Mouse (Mus musculus) limb, embryonic 14.5 days (tissue): ENCODE measurements around the gene Rab20. TPM values are rescaled to one million over a fixed set of nuclear protein-coding genes. Genes with fewer than 3 reads are reported as not detected.

Source experiments
- ATAC-seq: fragments of 200-750 bp; cut with Nextera tagmentation; 2 replicates; pipeline ENCODE4 v1.8.0; 2017; ENCODE audit warnings: low read depth, moderate number of reproducible peaks, moderate TSS enrichment; ENCODE audit not compliant: low FRiP score
- DNase-seq: peaks from one replicate; pipeline ENCODE4 v3.0.0-alpha.2; 2015; ENCODE audit warnings: low spot score
- H3K27ac ChIP-seq: fragments of 300-500 bp; sonication (generic); replicated peaks from 2 replicates; pipeline ENCODE4 v1.5.1; 2014; ENCODE audit warnings: low read depth, mild to moderate bottlenecking, low read length, moderate library complexity, mixed read lengths
- H3K27me3 ChIP-seq: fragments of 300-500 bp; sonication (generic); 2 replicates; pipeline ENCODE4 v1.6.1; 2014; ENCODE audit warnings: low read length, mixed read lengths; ENCODE audit not compliant: control insufficient read depth, insufficient read depth
- H3K36me3 ChIP-seq: fragments of 300-500 bp; sonication (generic); 2 replicates; pipeline ENCODE4 v1.6.1; 2014; ENCODE audit warnings: mild to moderate bottlenecking, low read length, moderate library complexity, mixed read lengths; ENCODE audit not compliant: control insufficient read depth, insufficient read depth
- H3K4me1 ChIP-seq: fragments of 300-500 bp; sonication (generic); 2 replicates; pipeline ENCODE4 v1.6.1; 2014; ENCODE audit warnings: antibody characterized with exemption, low read length, mixed read lengths; ENCODE audit not compliant: control insufficient read depth, insufficient read depth
- H3K4me2 ChIP-seq: fragments of 300-500 bp; sonication (generic); replicated peaks from 2 replicates; pipeline ENCODE4 v1.6.1; 2014; ENCODE audit warnings: low read depth, mild to moderate bottlenecking, low read length, moderate library complexity; ENCODE audit not compliant: severe bottlenecking
- H3K4me3 ChIP-seq: fragments of 300-500 bp; sonication (generic); replicated peaks from 2 replicates; pipeline ENCODE4 v1.5.1; 2014; ENCODE audit warnings: low read length
- H3K9ac ChIP-seq: fragments of 300-500 bp; sonication (generic); 2 replicates; pipeline ENCODE4 v1.6.1; 2014; ENCODE audit warnings: mild to moderate bottlenecking, low read depth, low read length, moderate library complexity; ENCODE audit not compliant: severe bottlenecking
- H3K9me3 ChIP-seq: fragments of 300-500 bp; sonication (generic); 2 replicates; pipeline ENCODE4 v1.6.1; 2016; ENCODE audit warnings: low read length; ENCODE audit not compliant: control insufficient read depth
- POLR2A ChIP-seq: fragments of 200-500 bp; IDR thresholded peaks from 2 replicates; pipeline ENCODE4 v1.8.0; 2012; ENCODE audit warnings: inconsistent platforms, mild to moderate bottlenecking, moderate library complexity, borderline replicate concordance; ENCODE audit not compliant: insufficient read depth, insufficient read length; ENCODE audit errors: extremely low read depth
- WGBS: fragments of 180-500 bp; shearing (Covaris S2); extraction: QIAGEN DNeasy Blood & Tissue Kit; methylation state at CpG from one replicate; pipeline ENCODE4 v1.1.7; 2014; 5-methylcytosine and 5-hydroxymethylcytosine counted together
- polyA plus RNA-seq, 2 experiments: library from polyadenylated mRNA; depleted of rRNA in 1 of 2; stranded (reverse) in 1 of 2; unstranded in 1 of 2; fragments of >200 nt; fragmentation: Nextera tagmentation in 1 of 2; extraction: Ambion mirVana in 1 of 2; gene quantifications; 2 replicates each; pipeline versions ENCODE4 v1.2.1 to v1.2.3; 2012 to 2014

Rab20 gene
- polyA plus RNA-seq, 2 experiments: 1.6 to 2.1 TPM

GRCm38 (mm10) chr8:11461847-11462246 is 16.7 kb downstream of the Rab20 start:
- Histone ChIP-seq H3K9ac (no peak overlapping the region), H3K27me3 (no peaks in the 10 kb centered on the region), H3K27ac (no peak overlapping the region), H3K4me3 (no peak overlapping the region), H3K4me2 (no peak overlapping the region), H3K4me1 (no peaks in the 10 kb centered on the region), H3K9me3 (no peaks in the 10 kb centered on the region), H3K36me3 (no peaks in the 10 kb centered on the region)
- WGBS: 36% methylated on average over 2 of the region's 2 CpGs
- no peak for DNase-seq
- no peak for TF ChIP-seq POLR2A
- no peak for ATAC-seq

- Histone ChIP-seq H3K9me3 (no peaks in the 10 kb centered on the region), H3K4me3 (no peak overlapping the region), H3K27ac (no peak overlapping the region), H3K9ac (no peak overlapping the region), H3K4me2 (no peak overlapping the region), H3K4me1 (no peaks in the 10 kb centered on the region), H3K36me3 (no peaks in the 10 kb centered on the region), H3K27me3 (no peaks in the 10 kb centered on the region)
- no peak; the same call in 1 of the 2 replicates for ATAC-seq
- DNase-seq: peak; percentile 34
- 33% methylated on average over 2 of the region's 2 CpGs for whole genome bisulfite sequencing
- TF ChIP-seq POLR2A: no peak
Observed at GRCm38 (mm10) chr8:11460934-11461333, 17.6 kb downstream of the Rab20 start.

- Histone ChIP-seq H3K4me2 (no peak overlapping the region), H3K4me1 (no peaks in the 10 kb centered on the region), H3K27me3 (no peaks in the 10 kb centered on the region), H3K9ac (no peak overlapping the region), H3K4me3 (no peak overlapping the region), H3K27ac (no peak overlapping the region), H3K9me3 (no peaks in the 10 kb centered on the region), H3K36me3 (no peaks in the 10 kb centered on the region)
- DNase-seq (no peak), ATAC-seq (no peak)
- TF ChIP-seq POLR2A: no peak
- 36% methylated on average over 5 of the region's 5 CpGs for WGBS
Observed at GRCm38 (mm10) chr8:11459016-11459415, 19.5 kb downstream of the Rab20 start.

GRCm38 (mm10) chr8:11457981-11458836 is 20.3 kb downstream of the Rab20 start:
- ATAC-seq (no peak), DNase-seq (no peak)
- H3K27me3 ChIP-seq: no peaks in the 10 kb centered on the region
- H3K36me3 ChIP-seq: no peaks in the 10 kb centered on the region
- no peak overlapping the region for H3K4me3 ChIP-seq
- H3K4me2 ChIP-seq: no peak overlapping the region
- no peaks in the 10 kb centered on the region for H3K9me3 ChIP-seq
- H3K4me1 ChIP-seq: no peaks in the 10 kb centered on the region
- H3K27ac ChIP-seq: no peak overlapping the region
- no peak overlapping the region for H3K9ac ChIP-seq
- TF ChIP-seq POLR2A: no peak
- WGBS: 42% methylated on average over 11 of the region's 12 CpGs

- WGBS: 63% methylated on average over 3 of the region's 3 CpGs
- no peaks in the 10 kb centered on the region for H3K9me3 ChIP-seq
- H3K27ac ChIP-seq: no peak overlapping the region
- H3K4me2 ChIP-seq: no peak overlapping the region
- H3K9ac ChIP-seq: no peak overlapping the region
- DNase-seq: no peak
- no peaks in the 10 kb centered on the region for H3K36me3 ChIP-seq
- no peak overlapping the region for H3K4me3 ChIP-seq
- H3K27me3 ChIP-seq: no peaks in the 10 kb centered on the region
- no peak for TF ChIP-seq POLR2A
- no peak for ATAC-seq
- no peaks in the 10 kb centered on the region for H3K4me1 ChIP-seq
Observed at GRCm38 (mm10) chr8:11457278-11457677, 21.2 kb downstream of the Rab20 start.
